Mouse (Mus musculus) liver, postnatal 0 days (tissue): ENCODE results near the gene Kif22.

Experiments
- CTCF ChIP-seq: sonication (generic); IDR thresholded peaks from 2 replicates; pipeline ENCODE4 v1.5.1; 2016; ENCODE audit warnings: antibody characterized with exemption, low read depth
- EP300 ChIP-seq: IDR thresholded peaks from 2 replicates; pipeline ENCODE4 v1.6.1; 2016; ENCODE audit warnings: antibody characterized with exemption, low read depth, mild to moderate bottlenecking

DNA sequence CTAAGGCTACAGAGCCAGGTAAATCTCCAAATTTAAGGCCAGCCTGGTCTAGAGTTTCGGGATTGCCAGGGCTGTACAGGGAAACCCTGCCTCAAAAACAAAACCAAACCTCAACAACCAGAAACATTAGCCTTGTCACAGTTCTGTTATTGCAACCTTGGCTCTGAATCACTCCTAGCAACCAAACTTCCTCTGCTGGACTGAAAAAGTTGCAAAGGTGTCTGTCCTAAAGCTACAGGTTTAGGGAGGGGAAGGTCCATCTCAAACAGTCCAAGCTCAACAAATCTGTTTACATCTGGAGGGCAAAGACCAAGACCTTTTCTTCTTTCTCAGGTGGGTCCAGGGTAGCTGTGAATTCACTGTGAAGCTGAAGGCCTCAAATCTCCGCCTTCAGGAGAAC lies 31.2 kb downstream of the Kif22 start:
- TF ChIP-seq CTCF: no peak
- no peak for TF ChIP-seq EP300
